Mouse (Mus musculus) limb, embryonic 12.5 days (tissue): ENCODE measurements at regions not wholly inside any gene's neighbourhood (a gene's known extent, or its start where the extent isn't known, plus 50 kb on each side); places are given as distances from the start of the nearest gene placed in this dataset.

ENCODE experiments used
- ATAC-seq: fragments of 200-750 bp; cut with Nextera tagmentation; 2 replicates; pipeline ENCODE4 v1.8.0; 2017; ENCODE audit warnings: low read depth, moderate TSS enrichment; ENCODE audit not compliant: insufficient number of reproducible peaks, insufficient read depth, low FRiP score, low TSS enrichment
- H3K27ac ChIP-seq: fragments of 300-500 bp; sonication (generic); 2 replicates; pipeline ENCODE4 v1.5.1; 2016; ENCODE audit warnings: mild to moderate bottlenecking, moderate library complexity
- H3K27me3 ChIP-seq: fragments of 300-500 bp; sonication (generic); 2 replicates; pipeline ENCODE4 v1.6.1; 2016; ENCODE audit warnings: mild to moderate bottlenecking, moderate library complexity
- H3K36me3 ChIP-seq: fragments of 300-500 bp; sonication (generic); 2 replicates; pipeline ENCODE4 v1.6.1; 2016; ENCODE audit warnings: mild to moderate bottlenecking, moderate library complexity
- H3K4me1 ChIP-seq: fragments of 300-500 bp; sonication (generic); replicated peaks from 2 replicates; pipeline ENCODE4 v1.6.1; 2016
- H3K4me2 ChIP-seq: fragments of 300-500 bp; sonication (generic); 2 replicates; pipeline ENCODE4 v1.6.1; 2016; ENCODE audit warnings: mild to moderate bottlenecking, moderate library complexity
- H3K4me3 ChIP-seq: fragments of 300-500 bp; sonication (generic); replicated peaks from 2 replicates; pipeline ENCODE4 v1.5.1; 2016; ENCODE audit warnings: mild to moderate bottlenecking
- H3K9ac ChIP-seq: fragments of 300-500 bp; sonication (generic); replicated peaks from 2 replicates; pipeline ENCODE4 v1.6.1; 2016; ENCODE audit warnings: mild to moderate bottlenecking, moderate library complexity
- H3K9me3 ChIP-seq: fragments of 300-500 bp; sonication (generic); 2 replicates; pipeline ENCODE4 v1.6.1; 2016; ENCODE audit warnings: mild to moderate bottlenecking, moderate library complexity
- WGBS: fragments of 180-500 bp; shearing (Covaris S2); methylation state at CpG from one replicate; pipeline ENCODE4 v1.1.7; 2016; 5-methylcytosine and 5-hydroxymethylcytosine counted together

- Histone ChIP-seq H3K27ac (no peak overlapping the region), H3K9ac (no peak overlapping the region), H3K4me3 (no peak overlapping the region), H3K9me3 (no peaks in the 10 kb centered on the region), H3K36me3 (no peaks in the 10 kb centered on the region), H3K4me1 (0 out of 2 replicates have a peak, but pooled peaks cover 3% of the 10 kb centered on the region), H3K4me2 (no peak overlapping the region), H3K27me3 (no peaks in the 10 kb centered on the region)
- 95% methylated on average over 3 of the region's 3 CpGs for WGBS
- ATAC-seq = no peak
Observed at GRCm38 (mm10) chr10:21777103-21777502, 104.9 kb upstream of the Sgk1 start.

- no peak for ATAC-seq
- 96% methylated on average over 7 of the region's 7 CpGs for WGBS
- Histone ChIP-seq H3K36me3 (no peaks in the 10 kb centered on the region), H3K27me3 (no peaks in the 10 kb centered on the region), H3K4me3 (no peak overlapping the region), H3K4me2 (no peak overlapping the region), H3K9ac (no peak overlapping the region), H3K27ac (no peak overlapping the region), H3K4me1 (no peaks in the 10 kb centered on the region), H3K9me3 (no peaks in the 10 kb centered on the region)
Observed at GRCm38 (mm10) chr10:21783478-21783877, 98.5 kb upstream of the Sgk1 start.

DNA sequence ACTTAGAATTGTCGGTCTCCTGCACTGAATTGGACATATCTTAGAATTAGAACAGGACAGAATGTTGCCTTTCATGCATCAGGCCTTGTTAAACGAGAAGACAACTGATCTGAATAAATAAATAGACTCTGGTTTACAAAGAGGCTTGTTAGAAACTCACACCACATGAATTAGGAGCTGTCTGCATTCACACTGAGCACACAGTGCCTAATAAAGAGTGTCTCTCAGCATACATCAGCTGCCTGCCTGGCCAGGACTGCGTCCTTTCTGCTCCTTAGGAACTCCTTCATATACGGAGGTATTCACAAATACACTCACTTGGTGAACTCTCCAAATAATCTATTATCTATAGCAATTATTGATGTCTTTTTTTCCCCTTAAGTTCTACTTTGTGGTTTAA lies 96.9 kb upstream of the Sgk1 start:
- Histone ChIP-seq H3K4me3 (no peak overlapping the region), H3K9me3 (no peaks in the 10 kb centered on the region), H3K9ac (no peak overlapping the region), H3K4me1 (peaks cover 7% of the 10 kb centered on the region; the same call in 1 of the 2 replicates), H3K4me2 (no peak overlapping the region), H3K36me3 (no peaks in the 10 kb centered on the region), H3K27me3 (no peaks in the 10 kb centered on the region), H3K27ac (no peak overlapping the region)
- no peak for ATAC-seq
- 76% methylated on average over 4 of the region's 4 CpGs for WGBS

- WGBS = 70% methylated on average over 5 of the region's 5 CpGs
- no peak overlapping the region for H3K4me2 ChIP-seq
- no peak overlapping the region for H3K9ac ChIP-seq
- H3K27me3 ChIP-seq = no peaks in the 10 kb centered on the region
- H3K36me3 ChIP-seq = no peaks in the 10 kb centered on the region
- no peak overlapping the region for H3K27ac ChIP-seq
- H3K9me3 ChIP-seq = no peaks in the 10 kb centered on the region
- H3K4me1 ChIP-seq = peaks cover 10% of the 10 kb centered on the region; the same call in 1 of the 2 replicates
- no peak overlapping the region for H3K4me3 ChIP-seq
- ATAC-seq = no peak
Observed at GRCm38 (mm10) chr10:21785785-21786184, 96.2 kb upstream of the Sgk1 start.

DNA sequence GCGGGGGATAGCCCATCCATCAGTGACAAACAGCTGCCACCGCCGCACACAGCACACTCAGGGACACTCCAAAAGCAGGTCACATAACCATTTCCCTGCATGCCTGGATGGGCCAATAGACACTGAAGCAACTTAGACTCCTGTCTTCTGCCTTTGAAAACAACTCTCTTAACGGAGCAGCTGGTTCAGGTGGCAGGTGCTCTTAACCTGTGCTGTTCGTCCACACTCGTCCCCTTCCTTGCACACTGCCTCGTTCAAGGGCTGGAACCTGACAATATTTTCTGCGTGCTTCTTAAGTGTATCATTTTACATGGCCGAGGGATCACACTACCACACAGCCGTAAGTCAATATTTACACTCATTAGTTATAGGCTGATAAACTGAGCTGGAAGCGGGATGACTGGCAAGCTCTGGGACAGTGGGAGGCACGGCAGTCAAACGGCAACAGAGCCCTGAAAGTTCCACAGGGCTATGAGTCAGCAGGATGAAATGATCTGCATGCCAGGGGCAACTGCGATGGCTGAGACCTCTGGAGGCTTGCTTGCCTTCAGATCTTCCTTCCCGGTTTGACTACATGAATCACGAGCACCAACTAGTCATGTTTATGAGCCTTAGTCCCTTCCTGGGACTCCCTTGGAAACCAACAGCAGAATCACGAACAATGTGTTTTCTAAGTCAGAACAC lies 92.0 kb upstream of the Sgk1 start:
- no peak for ATAC-seq
- H3K4me2 ChIP-seq = no peak overlapping the region
- peaks cover 19% of the 10 kb centered on the region for H3K4me1 ChIP-seq
- no peaks in the 10 kb centered on the region for H3K27me3 ChIP-seq
- no peak overlapping the region for H3K9ac ChIP-seq
- no peaks in the 10 kb centered on the region for H3K36me3 ChIP-seq
- WGBS = 57% methylated on average over 17 of the region's 17 CpGs
- H3K27ac ChIP-seq = no peak overlapping the region
- H3K9me3 ChIP-seq = no peaks in the 10 kb centered on the region
- no peak overlapping the region for H3K4me3 ChIP-seq

DNA sequence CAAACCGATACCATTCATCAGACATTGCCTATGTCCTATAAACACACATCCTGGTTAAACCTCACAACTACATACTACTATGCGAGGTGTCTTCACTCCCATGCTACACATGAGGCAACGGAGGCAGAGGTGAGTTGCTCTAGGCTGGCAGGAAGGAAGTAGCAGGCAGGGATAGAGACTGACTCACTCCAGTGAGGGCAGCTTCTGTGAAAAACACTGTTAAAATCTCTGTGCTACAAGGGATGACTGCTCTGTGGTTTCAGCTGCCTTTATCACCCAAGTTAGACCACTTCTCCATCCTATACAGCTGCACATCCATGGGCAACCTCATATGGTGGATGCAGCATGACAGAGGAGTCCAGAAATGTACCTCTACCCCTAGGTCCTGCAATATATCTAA lies 91.0 kb upstream of the Sgk1 start:
- peaks cover 19% of the 10 kb centered on the region for H3K4me1 ChIP-seq
- H3K4me3 ChIP-seq = no peak overlapping the region
- H3K27ac ChIP-seq = no peak overlapping the region
- no peaks in the 10 kb centered on the region for H3K27me3 ChIP-seq
- no peaks in the 10 kb centered on the region for H3K9me3 ChIP-seq
- no peaks in the 10 kb centered on the region for H3K36me3 ChIP-seq
- WGBS = 85% methylated on average over 3 of the region's 3 CpGs
- H3K4me2 ChIP-seq = no peak overlapping the region
- H3K9ac ChIP-seq = no peak overlapping the region
- no peak for ATAC-seq

DNA sequence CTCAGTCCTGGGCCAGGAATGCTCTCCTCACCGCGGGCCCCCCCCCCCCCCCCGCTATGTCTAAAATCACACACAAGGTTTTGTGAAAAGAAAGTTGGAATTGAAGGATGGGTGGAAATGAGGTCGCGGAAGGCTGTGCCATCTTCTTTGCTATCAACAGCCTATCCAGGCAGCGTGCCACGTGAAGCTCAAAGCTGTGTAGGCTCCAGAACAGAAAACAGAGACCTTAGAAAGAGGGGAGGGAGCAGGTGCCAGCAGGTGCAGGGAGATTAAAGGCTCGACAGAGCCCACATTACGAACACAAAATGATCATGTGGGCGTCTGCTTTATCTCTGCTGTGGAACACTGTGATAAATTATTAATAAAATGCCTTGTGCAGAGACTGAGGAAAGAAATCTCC lies 89.6 kb upstream of the Sgk1 start:
- no peaks in the 10 kb centered on the region for H3K36me3 ChIP-seq
- 38% methylated on average over 10 of the region's 10 CpGs for WGBS
- no peaks in the 10 kb centered on the region for H3K27me3 ChIP-seq
- peaks cover 19% of the 10 kb centered on the region for H3K4me1 ChIP-seq
- H3K4me3 ChIP-seq = no peak overlapping the region
- H3K9ac ChIP-seq = no peak overlapping the region
- no peak overlapping the region for H3K27ac ChIP-seq
- no peak overlapping the region for H3K4me2 ChIP-seq
- no peak for ATAC-seq
- H3K9me3 ChIP-seq = no peaks in the 10 kb centered on the region

GRCm38 (mm10) chr10:21793641-21794040 lies 88.3 kb upstream of the Sgk1 start:
- H3K27ac ChIP-seq = no peak overlapping the region
- 81% methylated on average over 11 of the region's 11 CpGs for WGBS
- no peaks in the 10 kb centered on the region for H3K27me3 ChIP-seq
- H3K36me3 ChIP-seq = no peaks in the 10 kb centered on the region
- H3K4me2 ChIP-seq = no peak overlapping the region
- H3K4me1 ChIP-seq = peaks cover 19% of the 10 kb centered on the region
- no peak for ATAC-seq
- H3K9ac ChIP-seq = no peak overlapping the region
- no peak overlapping the region for H3K4me3 ChIP-seq
- H3K9me3 ChIP-seq = no peaks in the 10 kb centered on the region

GRCm38 (mm10) chr10:21796386-21796785 lies 85.6 kb upstream of the Sgk1 start:
- Histone ChIP-seq H3K9me3 (no peaks in the 10 kb centered on the region), H3K4me3 (no peak overlapping the region), H3K4me2 (no peak overlapping the region), H3K9ac (no peak overlapping the region), H3K27ac (no peak overlapping the region), H3K36me3 (no peaks in the 10 kb centered on the region), H3K4me1 (peaks cover 14% of the 10 kb centered on the region), H3K27me3 (no peaks in the 10 kb centered on the region)
- 93% methylated on average over 4 of the region's 4 CpGs for WGBS
- ATAC-seq = no peak

- no peaks in the 10 kb centered on the region for H3K36me3 ChIP-seq
- H3K4me2 ChIP-seq = no peak overlapping the region
- no peak overlapping the region for H3K27ac ChIP-seq
- WGBS = 73% methylated on average over 6 of the region's 6 CpGs
- H3K27me3 ChIP-seq = no peaks in the 10 kb centered on the region
- H3K4me3 ChIP-seq = no peak overlapping the region
- no peak overlapping the region for H3K9ac ChIP-seq
- no peak for ATAC-seq
- H3K9me3 ChIP-seq = no peaks in the 10 kb centered on the region
- H3K4me1 ChIP-seq = peaks cover 5% of the 10 kb centered on the region; the same call in 1 of the 2 replicates
Observed at GRCm38 (mm10) chr10:21798103-21798502, 83.9 kb upstream of the Sgk1 start.

GRCm38 (mm10) chr10:21801556-21801955 lies 80.4 kb upstream of the Sgk1 start:
- no peaks in the 10 kb centered on the region for H3K36me3 ChIP-seq
- 85% methylated on average over 5 of the region's 5 CpGs for WGBS

GRCm38 (mm10) chr10:21803184-21803583 lies 78.8 kb upstream of the Sgk1 start:
- H3K4me3 ChIP-seq = no peak overlapping the region
- no peak for ATAC-seq
- no peak overlapping the region for H3K27ac ChIP-seq
- H3K36me3 ChIP-seq = no peaks in the 10 kb centered on the region
- no peak overlapping the region for H3K9ac ChIP-seq
- peaks cover 8% of the 10 kb centered on the region for H3K4me1 ChIP-seq
- no peaks in the 10 kb centered on the region for H3K9me3 ChIP-seq
- no peaks in the 10 kb centered on the region for H3K27me3 ChIP-seq
- H3K4me2 ChIP-seq = no peak overlapping the region

More at GRCm38 (mm10) chr10:21801556-21801955, 80.4 kb upstream of the Sgk1 start:
- Histone ChIP-seq H3K9me3 (no peaks in the 10 kb centered on the region), H3K4me1 (peaks cover 5% of the 10 kb centered on the region; the same call in 1 of the 2 replicates), H3K27me3 (no peaks in the 10 kb centered on the region), H3K4me3 (no peak overlapping the region), H3K4me2 (no peak overlapping the region), H3K27ac (no peak overlapping the region), H3K9ac (no peak overlapping the region)
- ATAC-seq = no peak
